Mouse (Mus musculus) myocyte (in vitro differentiated cells): ENCODE results near the gene Ptpa.

Experiments used
- MAX ChIP-seq: IDR thresholded peaks from one replicate; pipeline ENCODE4 v1.6.1; 2011; ENCODE audit warnings: low read depth, mild to moderate bottlenecking, control low read depth
- POLR2A ChIP-seq: IDR thresholded peaks from one replicate; pipeline ENCODE4 v1.6.1; 2011; ENCODE audit warnings: low read depth, mild to moderate bottlenecking, control low read depth, moderate library complexity; ENCODE audit not compliant: insufficient read length
- SRF ChIP-seq: IDR thresholded peaks from one replicate; pipeline ENCODE4 v1.6.1; 2011; ENCODE audit warnings: low read depth; ENCODE audit not compliant: control insufficient read depth, insufficient read length
- USF1 ChIP-seq: IDR thresholded peaks from one replicate; pipeline ENCODE4 v1.6.1; 2011; ENCODE audit warnings: low read depth, mild to moderate bottlenecking, control low read depth, moderate library complexity

DNA sequence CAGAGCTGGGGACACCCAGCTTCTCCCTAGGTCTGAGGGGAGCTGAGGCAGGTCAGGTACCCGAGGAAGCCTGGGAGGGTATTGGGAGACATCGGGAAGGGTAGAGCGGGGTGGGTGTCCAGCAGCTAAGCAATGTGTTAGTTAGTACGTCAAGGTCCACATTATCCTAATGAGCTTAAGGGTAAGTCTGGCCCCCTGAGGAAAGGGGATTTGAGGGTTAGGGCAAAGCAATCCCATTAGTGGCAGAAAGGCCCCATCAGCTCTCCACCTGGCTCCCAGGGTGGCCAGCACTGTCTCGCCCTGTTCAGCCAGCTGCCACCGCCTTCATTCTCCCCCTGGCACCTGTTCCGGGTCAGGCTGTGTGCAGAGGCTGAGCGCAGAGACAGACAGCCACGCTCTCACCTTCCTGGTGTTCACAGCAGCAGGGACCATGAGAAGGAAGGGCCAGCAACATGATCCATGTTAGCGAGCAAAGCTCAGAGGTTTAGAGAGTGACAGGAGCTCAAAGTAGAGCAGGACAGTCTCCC, 17.8 kb upstream of the Ptpa start:
- no peak for TF ChIP-seq USF1
- TF ChIP-seq POLR2A: no peak
- TF ChIP-seq MAX: no peak
- no peak for TF ChIP-seq SRF
